Mouse (Mus musculus) T-helper 2 cell (primary cell): ENCODE results near the gene Zfp467.

Experiments
- in situ Hi-C: fragments of 300-600 bp; cut with MboI, MseI; formaldehyde crosslinking; loops from one replicate; pipeline ENCODE4 v1.15.1; 2025; ENCODE audit warnings: high pct_unique_total_duplicates

The Zfp467 gene

DNA sequence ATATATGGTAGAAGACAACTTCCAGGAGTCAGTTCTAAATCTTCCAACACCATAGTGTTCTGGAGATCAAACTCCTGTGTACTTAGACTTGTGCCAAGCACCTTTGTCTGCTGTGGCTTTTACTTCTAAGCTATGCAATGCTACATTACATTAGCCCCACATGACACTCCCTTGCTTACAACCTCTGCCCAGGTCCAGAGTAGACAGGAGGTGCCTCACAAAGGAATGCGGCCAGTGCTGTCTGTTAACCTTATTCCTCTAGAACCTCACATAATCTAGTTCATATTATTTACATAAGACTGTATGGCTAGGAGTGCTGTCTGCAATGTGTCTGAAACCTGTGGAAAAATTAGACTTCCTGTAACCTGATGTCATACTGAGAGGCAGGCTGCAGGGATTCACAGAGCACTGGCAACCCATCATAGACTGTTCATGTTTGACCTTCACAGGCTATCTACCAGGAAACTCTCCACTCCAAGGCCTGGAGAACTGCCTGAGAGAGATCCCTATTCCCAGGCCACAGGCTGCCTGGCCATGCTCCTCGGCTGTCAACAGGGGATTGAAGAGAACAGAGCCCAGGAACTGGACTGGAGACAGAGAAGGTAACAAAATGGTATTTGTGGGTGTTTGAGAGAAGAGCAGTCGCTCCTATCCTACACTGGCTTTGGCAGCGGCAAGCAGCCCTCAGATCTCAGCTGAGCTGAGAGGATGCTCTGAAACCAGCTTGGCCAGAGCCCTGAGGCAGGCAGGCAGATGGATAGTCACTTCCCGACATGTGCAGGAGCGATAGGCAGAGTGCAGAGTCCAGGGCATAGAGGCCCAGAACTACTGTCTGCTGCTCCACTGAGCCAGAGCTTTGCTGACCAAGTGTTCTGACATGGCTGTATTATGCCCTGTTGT is 34.2 kb downstream of the Zfp467 start:
- in situ Hi-C loops, result no loop called here

DNA sequence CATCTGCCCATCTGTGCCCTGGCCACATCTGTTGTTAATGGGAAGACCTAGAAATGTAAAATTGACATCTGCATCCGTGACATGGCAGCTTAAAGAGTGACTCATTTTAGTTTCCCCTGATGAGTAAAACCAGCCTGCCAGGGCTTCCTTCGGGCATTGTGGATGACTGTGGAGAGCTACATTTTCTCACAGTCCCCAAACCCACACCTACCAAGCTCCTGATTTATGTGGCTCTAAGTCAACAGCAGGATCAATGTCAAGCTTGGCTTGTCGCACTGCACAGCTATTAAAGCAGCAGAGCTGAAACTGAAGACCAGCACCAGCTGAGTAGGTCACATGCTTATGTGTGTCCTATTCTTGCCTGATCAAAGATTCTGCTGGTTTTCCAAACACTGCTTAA is 35.1 kb downstream of the Zfp467 start:
- in situ Hi-C loops, result no loop called here

DNA sequence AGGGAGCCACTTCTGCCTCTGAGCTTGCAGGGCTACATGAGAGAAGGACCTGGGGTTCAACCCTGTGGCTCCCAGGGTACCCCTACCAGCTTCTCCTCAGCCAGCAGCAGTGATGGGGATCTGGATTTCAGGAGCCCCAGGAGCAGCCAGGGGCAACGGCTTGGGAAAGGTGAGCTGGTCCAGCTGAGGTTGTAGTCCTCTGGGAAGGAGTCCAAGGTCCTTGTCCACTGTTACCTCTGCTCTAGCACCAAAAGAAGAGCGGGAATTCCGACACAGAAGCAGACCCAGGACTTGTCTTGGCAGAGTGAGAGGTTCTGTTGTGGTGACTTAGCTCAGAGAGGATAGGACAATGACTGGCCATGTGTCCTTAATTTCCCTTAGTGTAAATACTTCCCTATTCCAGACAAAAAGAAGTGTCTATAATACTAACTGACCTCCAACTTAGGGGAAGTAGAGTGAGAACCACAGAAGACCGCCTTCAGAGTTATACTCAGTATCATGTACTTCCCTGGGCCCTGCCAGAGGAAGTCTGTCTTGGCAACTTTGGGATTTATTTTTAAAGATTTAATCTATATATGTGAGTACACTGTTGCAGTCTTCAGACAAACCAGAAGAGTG is 35.8 kb downstream of the Zfp467 start:
- in situ Hi-C loops, result loop anchor here (5.0 kb wide), 1 partner anchor 82 kb away; no protein-coding TSS in a partner anchor

DNA sequence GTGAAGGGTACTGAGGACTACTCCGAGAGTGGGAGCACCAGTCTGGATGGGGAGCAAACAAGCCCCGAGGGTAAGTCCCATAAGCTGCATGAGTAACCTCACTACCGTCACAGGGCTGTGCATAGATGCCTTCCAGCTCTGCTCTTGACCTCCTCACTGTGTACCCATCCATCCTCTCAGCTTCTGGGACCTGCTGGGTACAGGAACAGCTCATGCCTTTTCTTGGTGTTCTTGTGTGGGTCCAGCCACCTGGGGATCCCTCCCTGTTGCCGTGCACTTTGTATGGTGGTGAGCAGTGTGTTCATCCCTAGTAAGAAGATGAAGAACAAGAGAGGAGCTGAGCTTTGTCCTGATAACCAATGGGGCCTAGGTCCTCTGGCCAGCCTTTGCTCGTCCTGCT is 41.6 kb downstream of the Zfp467 start:
- in situ Hi-C loops, result no loop called here

DNA sequence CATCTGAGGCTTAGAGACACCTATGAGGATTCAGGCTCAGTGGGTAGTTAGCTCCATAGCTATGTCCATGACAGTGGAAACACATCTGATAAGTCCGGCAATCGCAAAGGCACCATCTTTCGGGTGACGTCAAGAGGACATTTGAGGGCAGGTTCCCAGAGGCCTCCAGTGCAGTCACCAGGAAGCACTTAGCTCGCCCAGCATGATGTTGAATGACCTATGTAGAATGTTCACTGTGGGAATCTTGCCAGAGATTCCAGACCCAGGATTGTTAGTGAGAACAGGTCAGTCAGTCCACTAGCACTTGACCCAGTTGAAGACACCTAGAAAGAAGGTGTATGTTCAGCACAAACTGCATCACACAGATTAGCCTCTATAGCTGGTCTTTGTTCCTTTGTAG is 45.7 kb downstream of the Zfp467 start:
- in situ Hi-C loops, result no loop called here

DNA sequence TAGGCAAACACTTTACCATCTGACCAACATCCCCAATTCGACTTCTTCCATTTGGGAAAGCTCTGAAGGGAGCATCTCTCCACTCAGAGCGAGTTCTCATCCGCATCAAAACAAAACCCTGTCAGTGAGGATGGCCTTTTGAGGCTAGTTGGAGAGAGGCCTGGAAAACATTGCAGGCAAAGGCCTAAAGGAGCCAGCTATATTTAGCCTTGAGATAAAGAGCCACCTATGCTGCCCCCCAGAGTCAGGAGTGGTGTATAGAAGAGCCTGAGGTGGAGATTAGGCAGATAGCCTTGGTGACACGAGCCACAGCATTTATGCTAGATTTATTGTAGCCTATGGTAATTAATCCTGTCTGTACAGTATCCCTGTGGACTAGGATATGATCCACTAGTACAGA is 48.3 kb downstream of the Zfp467 start:
- in situ Hi-C loops, result no loop called here

DNA sequence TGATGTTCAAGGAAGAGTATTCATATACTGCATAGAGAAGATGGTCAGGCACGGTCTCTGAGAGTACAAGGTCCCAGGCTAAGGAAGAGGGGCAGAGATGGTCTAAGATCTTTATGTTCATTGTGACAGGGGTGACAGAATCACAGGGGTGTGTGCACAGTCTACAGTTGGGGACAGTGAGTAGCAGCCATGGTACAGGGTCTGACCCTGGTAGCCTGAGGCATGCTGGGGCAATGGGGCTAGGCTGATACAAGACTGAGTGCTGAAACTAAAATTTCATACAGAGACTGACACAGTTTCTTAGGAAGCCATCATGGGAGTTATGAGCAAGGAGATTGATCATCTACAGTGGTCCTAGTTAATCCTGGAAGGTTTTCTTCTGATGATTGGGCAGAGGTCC is 48.9 kb downstream of the Zfp467 start:
- in situ Hi-C loops, result no loop called here

DNA sequence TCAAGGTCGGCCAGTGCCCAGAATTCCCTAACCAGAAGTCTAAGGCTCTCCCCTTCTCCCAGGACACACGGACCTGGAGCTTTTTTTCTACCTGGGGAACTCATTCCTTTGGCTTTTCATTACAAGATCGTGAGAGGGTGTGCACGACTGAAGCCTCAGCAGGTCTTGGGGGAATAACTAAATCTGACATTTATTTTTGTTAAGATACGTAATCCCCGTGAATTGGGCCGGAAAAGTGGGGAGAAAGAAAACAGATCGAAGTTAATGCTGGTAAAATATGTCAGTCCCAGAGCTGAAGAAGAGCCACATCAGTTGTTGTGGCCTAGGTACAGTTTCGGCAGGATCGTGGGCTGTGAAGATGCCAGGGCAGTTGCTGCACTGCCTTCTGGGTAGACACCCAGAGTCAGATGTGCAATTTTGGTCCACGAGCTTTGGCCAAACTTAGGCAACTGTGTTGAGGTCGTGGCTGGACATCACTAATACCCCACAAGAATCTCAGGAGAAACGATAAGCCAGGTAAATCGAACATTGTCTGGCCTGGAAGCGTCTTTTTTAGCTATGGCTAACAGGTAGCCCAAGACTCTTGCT is 49.5 kb downstream of the Zfp467 start:
- in situ Hi-C loops, result no loop called here

DNA sequence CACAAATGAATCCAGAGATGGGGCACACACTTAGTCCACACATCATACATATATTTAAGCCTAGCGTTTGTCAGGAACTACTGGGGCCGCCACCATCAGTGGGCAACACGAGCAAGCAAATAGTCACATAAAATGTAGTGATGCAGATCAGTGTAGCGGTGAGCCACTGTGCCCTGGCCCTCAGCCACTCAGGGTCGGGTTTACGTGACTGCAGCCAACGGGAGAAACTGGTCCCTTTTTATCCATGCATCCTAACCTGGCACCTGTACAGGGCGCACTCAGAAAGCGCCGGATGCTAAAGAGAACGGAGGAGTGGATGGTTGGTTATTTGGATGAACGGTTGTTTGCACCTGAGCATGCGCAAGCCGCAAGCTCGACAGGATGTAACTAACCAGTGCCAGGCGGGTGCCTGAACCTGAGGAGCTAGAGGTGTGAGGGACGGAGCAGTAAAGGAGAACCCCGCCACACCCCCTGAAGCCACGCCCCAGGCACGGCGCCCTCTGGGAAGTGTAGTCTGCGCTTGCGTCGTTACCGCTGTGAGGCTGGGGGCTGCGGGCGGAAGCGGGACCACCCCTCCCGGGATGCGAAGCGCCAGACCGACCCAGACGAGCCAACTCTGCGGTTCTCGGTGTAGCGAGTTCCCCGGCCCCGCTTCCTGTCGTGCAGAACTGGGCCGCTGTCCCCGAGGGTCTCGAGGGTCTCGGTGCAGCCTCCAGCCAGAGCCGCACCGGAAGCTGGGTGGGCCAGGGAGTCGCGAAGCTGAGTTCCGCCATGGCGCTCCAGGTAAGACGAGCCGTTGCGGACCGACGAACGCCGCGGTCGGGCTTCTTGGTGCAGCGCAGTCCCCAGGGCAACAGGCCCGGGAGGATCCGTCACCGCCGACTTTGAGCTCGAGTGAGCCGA is 50.3 kb downstream of the Zfp467 start, which contains the start of gene Krba1:
TSS of gene Krba1 (plus strand) at position 482 of the 903 bp plus-strand sequence.
- in situ Hi-C loops, result no loop called here

DNA sequence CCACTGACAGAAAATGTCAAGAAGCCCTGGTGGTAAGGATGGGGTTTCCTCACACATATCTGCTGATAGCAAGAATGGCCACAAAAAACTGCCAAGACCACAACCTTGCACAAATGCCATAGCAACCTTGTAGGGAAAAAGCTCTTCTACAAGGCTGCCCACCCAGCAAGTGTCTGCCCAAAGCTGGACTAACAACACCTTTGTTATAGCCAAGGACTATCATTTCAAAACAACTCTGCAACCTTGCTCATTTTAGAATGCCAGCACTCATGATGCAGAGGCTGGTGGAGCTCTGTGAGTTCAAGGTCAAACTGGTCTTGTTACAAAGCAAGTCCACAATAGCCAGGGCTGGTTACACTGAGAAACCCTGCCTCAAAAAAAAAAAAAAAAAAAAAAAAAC is 51.8 kb downstream of the Zfp467 start:
- in situ Hi-C loops, result no loop called here

DNA sequence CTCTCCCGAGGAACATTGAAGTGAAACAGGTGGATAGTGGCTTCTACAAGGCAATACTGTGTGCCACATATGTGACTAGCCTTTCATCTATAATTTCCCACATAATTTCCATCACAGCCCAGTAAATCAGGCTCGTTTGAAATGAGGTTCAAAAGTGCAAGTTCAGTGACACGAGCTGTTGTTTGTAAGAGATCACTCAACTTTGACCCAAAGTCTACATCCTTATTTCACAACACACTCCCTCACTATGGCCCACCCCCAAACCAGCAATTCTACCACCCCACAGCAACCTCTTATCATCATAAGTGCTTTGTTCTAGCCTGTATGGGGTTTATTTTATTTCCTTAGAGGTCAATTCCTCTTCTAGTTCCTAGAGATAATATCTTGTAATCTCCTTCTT is 57.4 kb downstream of the Zfp467 start:
- in situ Hi-C loops, result no loop called here
